Mouse (Mus musculus) forebrain, embryonic 14.5 days (tissue): Measurements from ENCODE around the gene Slc4a1. TPM values are rescaled to one million over a fixed set of nuclear protein-coding genes. Genes with fewer than 3 reads are reported as not detected.
"Not testable (repeated sequence)": the region's sequence is repeated elsewhere in the genome, so short reads cannot be mapped to it uniquely, and the experiment has no call there.

Source experiments
- ATAC-seq: fragments of 200-750 bp; cut with Nextera tagmentation; 2 replicates; pipeline ENCODE4 v1.8.0; 2017; ENCODE audit warnings: mild to moderate bottlenecking, moderate library complexity
- DNase-seq: peaks from one replicate; pipeline ENCODE4 v3.0.0-alpha.2; 2015; ENCODE audit warnings: low spot score
- H3K27ac ChIP-seq: fragments of 300-500 bp; sonication (generic); 2 replicates; pipeline ENCODE4 v1.5.1; 2014; ENCODE audit warnings: low read depth, mild to moderate bottlenecking, control low read depth, low read length, moderate library complexity
- H3K27me3 ChIP-seq: fragments of 300-500 bp; sonication (generic); replicated peaks from 2 replicates; pipeline ENCODE4 v1.6.1; 2014; ENCODE audit warnings: low read length, control low read depth, mixed read lengths; ENCODE audit not compliant: control insufficient read depth, insufficient read depth
- H3K36me3 ChIP-seq: fragments of 300-500 bp; sonication (generic); 2 replicates; pipeline ENCODE4 v1.6.1; 2014; ENCODE audit warnings: low read length, control low read depth; ENCODE audit not compliant: control insufficient read depth, insufficient read depth
- H3K4me1 ChIP-seq: fragments of 300-500 bp; sonication (generic); 2 replicates; pipeline ENCODE4 v1.6.1; 2014; ENCODE audit warnings: antibody characterized with exemption, low read length, control low read depth; ENCODE audit not compliant: control insufficient read depth, insufficient read depth
- H3K4me2 ChIP-seq: fragments of 300-500 bp; sonication (generic); 2 replicates; pipeline ENCODE4 v1.6.1; 2014; ENCODE audit warnings: mild to moderate bottlenecking, control low read depth, low read length
- H3K4me3 ChIP-seq: fragments of 300-500 bp; sonication (generic); 2 replicates; pipeline ENCODE4 v1.5.1; 2014; ENCODE audit warnings: low read depth, low read length, control low read depth
- H3K9ac ChIP-seq: fragments of 300-500 bp; sonication (generic); 2 replicates; pipeline ENCODE4 v1.6.1; 2014; ENCODE audit warnings: mild to moderate bottlenecking, low read length, control low read depth, moderate library complexity
- H3K9me3 ChIP-seq: fragments of 300-500 bp; sonication (generic); replicated peaks from 2 replicates; pipeline ENCODE4 v1.6.1; 2016; ENCODE audit warnings: low read length, control low read depth, mixed read lengths; ENCODE audit not compliant: control insufficient read depth
- WGBS: fragments of 180-500 bp; shearing (Covaris S2); extraction: QIAGEN DNeasy Blood & Tissue Kit; methylation state at CpG from one replicate; pipeline ENCODE4 v1.1.7; 2014; 5-methylcytosine and 5-hydroxymethylcytosine counted together
- polyA plus RNA-seq: library from polyadenylated mRNA; unstranded; fragments of >200 nt; fragmentation: Nextera tagmentation; extraction: Ambion mirVana; gene quantifications from 2 replicates; pipeline ENCODE4 v1.2.1, GENCODE M21; 2014

The Slc4a1 gene
- polyA plus RNA-seq, 1 experiment from 2014 or later, result 2.1 TPM

DNA sequence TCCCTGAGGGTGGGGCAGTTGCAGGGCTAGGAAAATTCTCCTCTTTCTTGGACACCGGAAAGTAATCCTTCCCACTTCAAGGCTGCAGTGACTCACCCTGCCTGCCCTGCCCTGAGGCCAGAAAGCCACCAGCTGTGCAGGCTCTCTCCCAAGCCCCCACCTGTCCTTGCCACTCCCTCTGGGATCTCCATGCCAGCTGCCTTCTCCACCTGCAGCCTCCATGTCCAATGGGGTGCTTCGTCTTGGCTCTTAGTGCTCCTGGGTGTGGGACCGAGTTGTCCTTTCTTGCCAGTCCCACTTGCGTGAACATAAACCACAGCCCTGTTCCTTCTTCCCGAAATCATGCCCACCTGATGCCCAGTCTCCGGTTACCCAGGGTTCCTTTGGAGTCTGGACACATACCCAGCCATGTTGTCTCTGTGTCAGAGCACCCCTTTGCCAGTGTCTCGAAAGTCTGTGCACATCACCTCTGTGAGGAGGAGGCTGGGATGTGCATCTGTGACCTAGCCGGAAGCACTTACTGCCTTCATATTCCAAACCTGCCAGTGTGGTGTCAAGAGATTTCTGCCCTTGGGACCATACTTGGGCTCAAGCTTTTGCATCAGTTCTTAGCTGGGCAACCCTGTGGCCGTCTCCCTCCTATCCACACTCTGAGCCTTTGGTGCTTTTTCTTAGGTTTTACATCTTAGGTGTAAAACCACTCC, 28.6 kb upstream of the Slc4a1 start:
- Histone ChIP-seq H3K9ac (peak overlapping the region; percentile 88), H3K36me3 (peaks cover 17% of the 10 kb centered on the region), H3K4me1 (peaks cover 44% of the 10 kb centered on the region), H3K4me2 (peak overlapping the region; percentile 78), H3K27ac (peak overlapping the region; percentile 96), H3K27me3 (0 out of 2 replicates have a peak, but pooled peaks cover under 1% of the 10 kb centered on the region), H3K9me3 (no peaks in the 10 kb centered on the region), H3K4me3 (peak overlapping the region; percentile 83)
- ATAC-seq, result no peak
- no peak for DNase-seq
- WGBS, result 80% methylated on average over 9 of the region's 9 CpGs

DNA sequence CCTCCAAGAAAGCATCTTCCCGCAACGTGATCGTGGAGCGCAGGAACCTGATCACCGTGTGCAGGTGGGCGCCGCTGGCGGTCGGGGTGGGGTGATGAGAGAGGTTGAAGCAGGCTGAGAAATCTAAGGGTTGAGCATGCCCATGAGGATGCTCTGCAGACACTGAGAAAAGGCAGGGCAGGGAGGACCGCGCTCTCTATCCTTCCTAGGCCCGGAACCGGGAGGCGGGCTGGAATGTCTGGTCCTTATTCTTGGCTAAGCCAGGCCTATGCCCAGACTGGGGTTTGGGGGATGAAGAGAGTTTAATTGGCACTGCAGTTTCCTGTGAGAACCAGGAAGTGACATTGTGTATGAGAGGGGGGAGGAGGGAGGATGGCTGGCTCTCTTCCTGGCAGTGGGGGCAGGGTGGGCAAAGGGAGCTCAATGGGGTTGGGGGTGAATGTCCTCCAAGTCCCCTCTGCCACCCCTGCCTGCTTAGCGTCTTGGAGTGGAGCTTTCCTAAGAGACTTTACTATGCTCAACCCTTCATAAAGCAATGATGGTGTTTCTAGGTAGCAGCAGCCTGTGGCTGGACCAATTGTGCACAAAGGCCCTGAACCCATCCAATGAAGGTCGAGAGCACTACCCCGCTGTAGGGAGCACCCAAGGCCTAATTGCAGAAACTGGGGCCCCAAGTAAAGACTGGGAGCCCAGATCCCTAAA, 27.9 kb upstream of the Slc4a1 start:
- peak; percentile 82 for DNase-seq
- H3K27me3 ChIP-seq, result no peaks in the 10 kb centered on the region
- no peaks in the 10 kb centered on the region for H3K9me3 ChIP-seq
- H3K9ac ChIP-seq, result peak overlapping the region; percentile 88
- H3K4me3 ChIP-seq, result peak overlapping the region; percentile 83
- H3K4me2 ChIP-seq, result peak overlapping the region; percentile 78
- H3K36me3 ChIP-seq, result peaks cover 10% of the 10 kb centered on the region; the same call in 1 of the 2 replicates
- peaks cover 38% of the 10 kb centered on the region for H3K4me1 ChIP-seq
- H3K27ac ChIP-seq, result peak overlapping the region; percentile 96
- peak; percentile 49 for ATAC-seq
- 6% methylated on average over 17 of the region's 17 CpGs for WGBS

DNA sequence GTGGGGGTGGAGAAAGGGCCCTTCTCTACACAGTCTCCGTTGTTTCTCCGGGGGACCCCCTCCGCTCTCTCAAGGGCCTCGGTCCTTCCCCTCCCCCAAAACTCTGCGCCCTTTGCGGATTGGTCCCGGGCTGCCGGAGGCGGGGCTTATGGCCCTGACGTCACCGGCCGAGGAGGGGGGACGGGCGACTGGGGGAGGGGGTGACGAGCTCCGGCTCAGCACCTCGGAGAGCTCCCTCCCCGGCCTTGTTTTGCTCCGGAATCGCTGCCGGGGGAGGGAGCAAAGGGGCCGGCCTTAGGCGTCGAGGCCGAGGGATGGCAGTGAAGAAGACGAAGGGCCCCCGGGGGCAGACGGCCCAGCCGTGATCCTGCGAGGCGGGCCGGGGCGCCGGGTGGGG, 27.2 kb upstream of the Slc4a1 start, which contains the start of gene Rundc3a:
Rundc3a (plus strand) TSS at position 166 of the 397 bp plus-strand sequence.
- H3K4me1 ChIP-seq, result peaks cover 32% of the 10 kb centered on the region
- DNase-seq (peak; percentile 97), ATAC-seq (peak; percentile 94)
- H3K27ac ChIP-seq, result peak within 1 kb of the TSS; percentile 96
- H3K27me3 ChIP-seq, result no peaks in the 10 kb centered on the region
- H3K4me3 ChIP-seq, result peak within 1 kb of the TSS; percentile 83
- peak within 1 kb of the TSS; percentile 78 for H3K4me2 ChIP-seq
- no peaks in the 10 kb centered on the region for H3K9me3 ChIP-seq
- peaks cover 4% of the 10 kb centered on the region; the same call in 1 of the 2 replicates for H3K36me3 ChIP-seq
- 1% methylated on average over 28 of the region's 34 CpGs for WGBS
- peak within 1 kb of the TSS; percentile 88 for H3K9ac ChIP-seq

DNA sequence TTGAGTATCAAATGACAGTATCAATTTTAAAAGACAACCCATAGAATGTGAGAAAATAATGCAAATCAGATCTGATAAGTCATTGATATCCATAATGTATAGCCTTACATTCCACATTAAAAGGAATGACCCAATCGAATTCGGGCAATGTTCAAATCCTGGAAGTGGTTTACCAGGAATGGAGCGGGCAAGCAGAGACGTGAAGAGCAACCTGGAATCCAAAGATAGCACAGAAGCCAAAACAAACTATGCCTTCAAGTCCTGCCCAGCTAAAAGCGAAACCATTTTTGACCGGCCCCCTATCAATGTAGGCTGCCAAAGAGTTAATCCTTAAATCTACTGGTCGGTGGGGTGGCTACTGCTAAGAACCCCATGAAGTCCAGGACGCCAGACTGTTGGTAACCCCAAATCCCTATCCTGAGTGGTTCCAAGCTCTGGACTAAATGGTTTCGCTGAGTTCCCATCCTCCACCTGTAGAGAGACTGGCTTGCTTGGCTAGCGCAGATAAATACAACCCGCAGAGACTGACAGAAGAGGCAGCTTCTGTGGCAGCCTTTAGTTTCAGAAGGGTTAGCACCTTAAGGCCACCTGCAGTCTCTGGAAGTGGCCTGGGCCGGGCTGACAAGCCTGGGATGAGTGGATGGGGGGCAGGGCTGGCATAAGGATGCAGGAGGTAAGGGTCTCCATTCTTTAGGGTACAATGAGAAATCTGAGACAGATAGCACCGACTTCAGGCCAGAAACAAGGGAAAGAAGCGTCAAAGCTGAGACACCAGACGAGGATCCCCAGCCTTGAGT, 26.6 kb upstream of the Slc4a1 start:
- ATAC-seq (peak; percentile 52; the same call in 1 of the 2 replicates), DNase-seq (peak; percentile 46)
- H3K4me2 ChIP-seq, result peak overlapping the region; percentile 78
- H3K4me3 ChIP-seq, result peak overlapping the region; percentile 83
- H3K9ac ChIP-seq, result peak overlapping the region; percentile 56
- WGBS, result 18% methylated on average over 15 of the region's 15 CpGs
- H3K27ac ChIP-seq, result peak overlapping the region; percentile 94
- H3K27me3 ChIP-seq, result no peaks in the 10 kb centered on the region
- H3K36me3 ChIP-seq, result no peaks in the 10 kb centered on the region
- H3K9me3 ChIP-seq, result no peaks in the 10 kb centered on the region
- peaks cover 32% of the 10 kb centered on the region for H3K4me1 ChIP-seq

DNA sequence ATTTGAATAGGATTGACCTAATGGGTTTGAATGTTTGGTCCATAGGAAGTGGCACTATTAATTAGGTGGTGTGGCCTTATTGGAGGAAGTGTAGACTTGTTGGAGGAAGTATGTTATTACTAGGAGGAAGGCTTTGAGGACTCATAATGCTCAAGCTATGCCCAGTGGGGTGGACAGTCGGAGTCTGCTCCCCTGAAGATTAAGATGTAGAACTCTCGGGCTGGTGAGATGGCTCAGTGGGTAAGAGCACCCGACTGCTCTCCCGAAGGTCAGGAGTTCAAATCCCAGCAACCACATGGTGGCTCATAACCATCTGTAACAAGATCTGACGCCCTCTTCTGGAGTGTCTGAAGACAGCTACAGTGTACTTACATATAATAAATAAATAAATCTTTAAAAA, 23.4 kb upstream of the Slc4a1 start:
- not testable (repeated sequence) for H3K4me2 ChIP-seq, H3K27me3 ChIP-seq, ATAC-seq, H3K36me3 ChIP-seq, DNase-seq, H3K27ac ChIP-seq, H3K9me3 ChIP-seq, H3K9ac ChIP-seq, H3K4me1 ChIP-seq, H3K4me3 ChIP-seq
- 90% methylated on average over 4 of the region's 5 CpGs for WGBS

DNA sequence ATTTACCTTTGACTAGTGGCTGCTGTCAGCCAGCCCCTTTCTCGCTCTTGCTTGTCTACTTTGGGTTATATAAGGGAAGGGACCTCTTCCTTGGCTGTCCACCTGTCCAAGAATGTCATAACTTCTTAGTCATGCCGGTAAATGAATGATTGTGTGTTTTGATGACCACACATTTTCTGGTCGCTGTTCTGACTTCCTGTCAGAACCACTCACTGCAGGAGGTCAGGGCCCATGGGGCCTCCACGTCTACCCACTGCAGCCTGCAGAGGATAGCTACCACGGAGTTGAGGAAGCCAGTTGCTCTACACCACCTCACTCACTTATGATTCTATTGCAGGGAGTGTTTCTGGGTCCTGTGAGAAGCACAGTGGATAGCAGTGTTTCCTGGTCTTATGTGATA, 20.1 kb upstream of the Slc4a1 start:
- H3K36me3 ChIP-seq, result no peaks in the 10 kb centered on the region
- DNase-seq (no peak), ATAC-seq (no peak)
- no peaks in the 10 kb centered on the region for H3K9me3 ChIP-seq
- no peaks in the 10 kb centered on the region for H3K4me1 ChIP-seq
- H3K27ac ChIP-seq, result no peak overlapping the region
- no peaks in the 10 kb centered on the region for H3K27me3 ChIP-seq
- no peak overlapping the region for H3K4me2 ChIP-seq
- no peak overlapping the region for H3K9ac ChIP-seq
- 75% methylated on average over 5 of the region's 5 CpGs for WGBS
- H3K4me3 ChIP-seq, result no peak overlapping the region

DNA sequence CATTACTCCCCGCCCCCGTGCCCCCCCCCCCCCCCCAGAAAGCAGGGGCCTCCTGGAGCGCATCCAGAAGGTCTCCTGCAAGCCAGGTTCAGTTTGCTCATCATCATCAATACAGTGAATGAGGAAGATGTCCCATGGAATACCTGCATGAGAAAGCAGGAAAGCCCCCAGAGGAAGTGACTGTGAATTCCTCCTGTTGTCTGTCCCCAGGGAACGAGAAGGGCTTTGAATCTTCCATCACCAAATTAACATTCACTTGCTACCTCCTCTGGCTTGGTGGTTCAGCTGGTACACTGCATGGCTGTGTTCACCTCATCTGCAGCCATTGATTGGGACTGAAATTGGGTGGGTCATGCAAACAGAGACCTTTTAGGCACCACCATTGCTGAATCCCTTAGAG, 19.1 kb upstream of the Slc4a1 start:
- Histone ChIP-seq H3K9me3 (no peaks in the 10 kb centered on the region), H3K4me1 (no peaks in the 10 kb centered on the region), H3K36me3 (no peaks in the 10 kb centered on the region), H3K9ac (no peak overlapping the region), H3K4me3 (no peak overlapping the region), H3K4me2 (no peak overlapping the region), H3K27ac (no peak overlapping the region), H3K27me3 (no peaks in the 10 kb centered on the region)
- WGBS, result 48% methylated on average over 3 of the region's 4 CpGs
- ATAC-seq (no peak), DNase-seq (no peak)

DNA sequence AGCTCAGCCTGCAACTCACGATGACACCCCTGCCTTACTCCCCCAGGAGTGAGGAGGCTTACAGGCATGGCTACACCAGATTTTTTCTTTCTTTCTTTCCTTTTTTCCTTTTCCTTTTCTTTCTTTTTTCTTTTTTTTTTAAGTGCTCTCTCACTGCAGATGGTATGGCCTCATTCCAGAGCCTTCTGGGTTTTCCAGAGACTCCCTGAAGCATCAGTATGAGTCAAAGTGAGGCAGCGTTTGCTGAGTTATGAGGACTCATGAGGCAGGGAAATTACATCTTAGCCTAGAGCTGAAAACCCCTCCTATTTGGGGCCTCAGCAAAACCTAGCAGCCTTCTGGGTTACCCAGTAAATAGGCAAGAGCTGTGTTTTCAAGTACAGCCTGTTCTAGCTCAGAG, 18.4 kb upstream of the Slc4a1 start:
- no peaks in the 10 kb centered on the region for H3K36me3 ChIP-seq
- DNase-seq (peak; percentile 60), ATAC-seq (no peak)
- no peak overlapping the region for H3K9ac ChIP-seq
- H3K4me1 ChIP-seq, result no peaks in the 10 kb centered on the region
- WGBS, result 77% methylated on average over 2 of the region's 2 CpGs
- H3K27me3 ChIP-seq, result no peaks in the 10 kb centered on the region
- no peak overlapping the region for H3K27ac ChIP-seq
- no peak overlapping the region for H3K4me3 ChIP-seq
- no peak overlapping the region for H3K4me2 ChIP-seq
- H3K9me3 ChIP-seq, result no peaks in the 10 kb centered on the region
